8 mouse cellular contexts compared by ENCODE assay signal in the genomic region with DNA sequence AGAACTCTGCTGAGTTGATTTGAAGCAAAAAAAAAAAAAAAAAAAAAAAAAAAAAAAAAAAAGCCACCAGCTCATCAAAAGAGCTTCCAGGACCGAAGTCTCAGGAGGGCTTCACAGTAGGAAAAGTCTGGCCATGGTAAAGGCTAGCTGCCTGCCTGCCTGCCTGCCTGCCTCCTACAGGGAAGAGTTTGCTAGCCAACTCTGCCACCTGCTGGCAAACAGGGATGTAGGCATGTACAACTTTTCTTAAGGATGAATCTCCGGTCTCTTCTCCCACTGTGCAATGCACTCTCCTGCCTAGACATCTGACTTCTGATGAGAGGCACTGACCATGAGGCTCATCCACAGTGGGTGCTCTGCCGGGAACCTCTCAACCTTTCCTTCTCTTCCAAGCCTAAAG.
DNase-seq lines count a peak whose midpoint lies in the region; ATAC-seq and TF ChIP-seq lines count a peak whose summit lies in the region.

No protein-coding gene starts in this region.

- H3K36me3 ChIP-seq in hindbrain, postnatal 0 days (ENCODE audit: insufficient read depth, low read length) = no peaks in the 10 kb centered on the region
- H3K36me3 ChIP-seq in midbrain, embryonic 10.5 days = no peaks in the 10 kb centered on the region

- H3K4me1 ChIP-seq in hindbrain, postnatal 0 days (ENCODE audit: insufficient read depth, low read length) = peaks cover 12% of the 10 kb centered on the region; the same call in 1 of the 2 replicates
- peaks cover 24% of the 10 kb centered on the region for H3K4me1 ChIP-seq in midbrain, embryonic 10.5 days

- no peak overlapping the region for H3K9ac ChIP-seq in hindbrain, postnatal 0 days (replicated peaks; ENCODE audit: low read length)

- no peaks in the 10 kb centered on the region for H3K27me3 ChIP-seq in hindbrain, postnatal 0 days (ENCODE audit: insufficient read depth, low read length)
- H3K27me3 ChIP-seq in midbrain, embryonic 10.5 days (ENCODE audit: low read depth, poor library complexity, severe bottlenecking) = no peaks in the 10 kb centered on the region

- DNase-seq in ovary, adult 18-20 months (ENCODE audit: low spot score) = peak; percentile 66
- no peak for DNase-seq in ovary, postnatal 10 days (ENCODE audit: low spot score)
- DNase-seq in cerebellum, postnatal 10 days = peak; percentile 80 to 82
- DNase-seq in frontal cortex, postnatal 10 days (ENCODE audit: low spot score in 2 of 2) = peak; percentile 60 to 75
- peak; percentile 87 for DNase-seq in hindbrain, postnatal 0 days (ENCODE audit: low spot score)
- DNase-seq in left cerebral cortex, adult 2 months (ENCODE audit: extremely low spot score in 1 of 2, low spot score in 2 of 2) = peak; percentile 69 to 76
- peak; percentile 69 for DNase-seq in midbrain, embryonic 10.5 days (ENCODE audit: low spot score)
- DNase-seq in right cerebral cortex, postnatal 4 days = peak; percentile 71

- H3K4me2 ChIP-seq in hindbrain, postnatal 0 days (ENCODE audit: low read depth, low read length) = no peak overlapping the region

- peak; percentile 94 for TF ChIP-seq CTCF in hindbrain, postnatal 0 days (IDR thresholded peaks at IDR 0.05; ENCODE audit: low read depth)
- TF ChIP-seq CTCF in left cerebral cortex, adult 2 months (IDR thresholded peaks at IDR 0.05) = peak; percentile 76

- intact Hi-C loops in left cerebral cortex, adult 2 months (cut with DNase I) = loop anchor here (1.0 kb wide), 2 partner anchors 58 to 157 kb away; partner anchors contain the start of gene Arhgap22

- peak; percentile 48 for ATAC-seq in hindbrain, postnatal 0 days

- WGBS in hindbrain, postnatal 0 days = 15% methylated on average over 3 of the region's 3 CpGs
- 19% methylated on average over 3 of the region's 3 CpGs for WGBS in midbrain, embryonic 10.5 days

- H3K4me3 ChIP-seq in hindbrain, postnatal 0 days (ENCODE audit: low read length) = no peak overlapping the region
- no peak overlapping the region for H3K4me3 ChIP-seq in left cerebral cortex, adult 2 months
- no peak overlapping the region for H3K4me3 ChIP-seq in midbrain, embryonic 10.5 days

- no peak overlapping the region for H3K27ac ChIP-seq in hindbrain, postnatal 0 days
- no peak overlapping the region for H3K27ac ChIP-seq in left cerebral cortex, adult 2 months
- no peak overlapping the region for H3K27ac ChIP-seq in midbrain, embryonic 10.5 days (replicated peaks)

- no peaks in the 10 kb centered on the region for H3K9me3 ChIP-seq in hindbrain, postnatal 0 days (ENCODE audit: low read length)
- H3K9me3 ChIP-seq in midbrain, embryonic 10.5 days (replicated peaks) = no peaks in the 10 kb centered on the region
